Mouse (Mus musculus): ENCODE results near the gene Gm17622. TPM values are rescaled to one million over a fixed set of nuclear protein-coding genes. Genes with fewer than 3 reads are reported as not detected.

The Gm17622 gene
- polyA plus RNA-seq, 1 experiment from 2014 or later, result not detected

- Histone ChIP-seq H3K4me3 (ENCODE audit: inconsistent target) (no peak overlapping the region), H3K27ac (no peak overlapping the region), H3K79me2 (ENCODE audit: inconsistent target) (peaks cover 71% of the 10 kb centered on the region), H3K36me3 (ENCODE audit: inconsistent target) (no peaks in the 10 kb centered on the region)
- WGBS (ENCODE audit: missing documents), result 100% methylated on average over 3 of the region's 3 CpGs
Observed at GRCm38 (mm10) chr13:96527022-96527421, 36.5 kb downstream of the Gm17622 start.

DNA sequence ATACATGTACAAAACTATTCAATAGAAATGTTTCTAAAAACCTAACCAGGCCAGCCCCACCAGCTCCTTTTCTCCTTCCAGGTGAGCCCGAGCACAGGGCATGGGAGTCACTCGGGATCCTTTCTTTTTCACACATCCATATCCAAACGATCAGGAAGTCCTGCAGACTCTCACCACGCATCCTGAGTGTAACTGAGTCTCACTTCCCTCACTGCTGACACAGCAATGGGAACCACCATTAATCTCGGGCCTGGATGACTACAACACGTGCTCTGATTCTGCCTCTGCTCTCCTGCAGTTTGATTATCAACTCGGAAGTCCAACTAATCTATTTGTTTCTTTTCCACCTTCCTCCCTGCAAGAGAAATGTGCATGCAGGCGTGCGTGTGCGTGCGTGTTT, 37.3 kb downstream of the Gm17622 start:
- Histone ChIP-seq H3K27ac (no peak overlapping the region), H3K79me2 (ENCODE audit: inconsistent target) (peaks cover 80% of the 10 kb centered on the region), H3K4me3 (ENCODE audit: inconsistent target) (no peak overlapping the region), H3K36me3 (ENCODE audit: inconsistent target) (no peaks in the 10 kb centered on the region)
- 59% methylated on average over 11 of the region's 11 CpGs for WGBS (ENCODE audit: missing documents)

- Histone ChIP-seq H3K27ac (no peak overlapping the region), H3K79me2 (ENCODE audit: inconsistent target) (peaks cover 89% of the 10 kb centered on the region), H3K36me3 (ENCODE audit: inconsistent target) (no peaks in the 10 kb centered on the region), H3K4me3 (ENCODE audit: inconsistent target) (no peak overlapping the region)
- 98% methylated on average over 3 of the region's 3 CpGs for WGBS (ENCODE audit: missing documents)
Observed at GRCm38 (mm10) chr13:96528776-96529175, 38.2 kb downstream of the Gm17622 start.

DNA sequence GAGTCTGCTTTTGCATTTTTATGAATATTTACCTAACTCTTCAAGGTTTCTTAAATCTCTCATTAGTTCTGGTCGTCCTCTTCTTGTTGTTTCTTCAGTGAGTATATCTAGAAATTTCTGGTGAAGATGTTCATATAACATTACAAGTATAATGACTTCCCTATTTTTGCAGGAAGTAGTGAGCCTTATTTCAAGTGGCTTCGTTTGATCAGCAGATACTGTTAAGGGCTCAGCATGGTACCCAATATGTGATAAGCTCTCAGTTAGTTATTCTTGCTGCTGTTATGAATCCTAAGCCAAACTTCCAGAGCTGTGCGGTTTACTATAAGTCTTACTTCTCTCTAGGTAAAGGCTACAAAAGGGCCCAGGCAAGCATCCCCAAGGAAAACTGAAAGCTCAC, 39.0 kb downstream of the Gm17622 start:
- Histone ChIP-seq H3K79me2 (ENCODE audit: inconsistent target) (peaks cover 96% of the 10 kb centered on the region), H3K36me3 (ENCODE audit: inconsistent target) (no peaks in the 10 kb centered on the region), H3K27ac (no peak overlapping the region), H3K4me3 (ENCODE audit: inconsistent target) (no peak overlapping the region)
- WGBS (ENCODE audit: missing documents), result 65% methylated on average over 3 of the region's 3 CpGs

- Histone ChIP-seq H3K36me3 (ENCODE audit: inconsistent target) (no peaks in the 10 kb centered on the region), H3K27ac (no peak overlapping the region), H3K4me3 (ENCODE audit: inconsistent target) (no peak overlapping the region), H3K79me2 (ENCODE audit: inconsistent target) (peaks cover 98% of the 10 kb centered on the region)
- 93% methylated on average over 9 of the region's 9 CpGs for WGBS (ENCODE audit: missing documents)
Observed at GRCm38 (mm10) chr13:96530064-96530463, 39.5 kb downstream of the Gm17622 start.

DNA sequence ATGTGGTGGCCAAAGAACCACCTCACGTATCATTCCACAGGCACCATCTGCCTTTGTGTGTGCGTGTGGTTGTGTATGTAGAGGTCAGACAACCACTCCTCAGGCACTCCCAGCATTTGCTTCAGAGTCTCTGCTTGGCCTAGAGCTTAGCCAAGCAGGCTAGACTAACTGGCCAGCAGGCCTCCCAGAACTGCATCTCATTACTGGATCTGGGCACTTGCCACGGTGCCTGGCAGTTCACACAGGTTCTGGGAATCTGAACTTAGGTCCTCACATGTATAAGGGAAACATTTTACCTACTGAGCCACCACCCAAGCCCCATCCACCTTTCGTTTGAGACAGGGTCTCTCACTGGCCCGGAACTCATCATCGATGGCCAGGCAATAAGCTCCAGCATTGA, 41.6 kb downstream of the Gm17622 start:
- no peak overlapping the region for H3K4me3 ChIP-seq (ENCODE audit: inconsistent target)
- H3K79me2 ChIP-seq (ENCODE audit: inconsistent target), result peaks cover 98% of the 10 kb centered on the region
- 97% methylated on average over 6 of the region's 6 CpGs for WGBS (ENCODE audit: missing documents)
- no peaks in the 10 kb centered on the region for H3K36me3 ChIP-seq (ENCODE audit: inconsistent target)
- H3K27ac ChIP-seq, result no peak overlapping the region

DNA sequence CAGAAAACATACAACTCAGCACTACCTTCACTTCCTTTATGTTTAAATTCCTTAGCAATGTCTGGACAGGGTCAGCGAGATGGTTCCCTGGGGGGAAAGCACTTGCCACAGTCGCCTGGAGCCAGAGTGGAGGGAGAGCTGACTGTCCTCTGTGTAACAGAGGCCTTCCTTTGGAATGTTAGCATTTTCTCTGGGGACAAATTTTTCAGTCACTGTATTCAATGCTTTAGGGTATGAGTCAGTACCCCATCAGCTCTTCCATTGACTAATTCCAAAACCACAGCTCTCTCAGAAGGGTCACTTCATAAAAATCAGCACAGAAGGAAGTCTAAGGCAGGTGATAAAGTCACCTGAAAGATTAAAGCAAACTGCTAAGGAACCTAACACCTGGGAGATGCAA, 43.2 kb downstream of the Gm17622 start:
- peaks cover 100% of the 10 kb centered on the region for H3K79me2 ChIP-seq (ENCODE audit: inconsistent target)
- 100% methylated on average over 2 of the region's 2 CpGs for WGBS (ENCODE audit: missing documents)
- no peak overlapping the region for H3K4me3 ChIP-seq (ENCODE audit: inconsistent target)
- H3K36me3 ChIP-seq (ENCODE audit: inconsistent target), result no peaks in the 10 kb centered on the region
- H3K27ac ChIP-seq, result no peak overlapping the region

- no peaks in the 10 kb centered on the region for H3K36me3 ChIP-seq (ENCODE audit: inconsistent target)
- H3K79me2 ChIP-seq (ENCODE audit: inconsistent target), result peaks cover 100% of the 10 kb centered on the region
- no peak overlapping the region for H3K4me3 ChIP-seq (ENCODE audit: inconsistent target)
- WGBS (ENCODE audit: missing documents), result 87% methylated on average over 5 of the region's 5 CpGs
- H3K27ac ChIP-seq, result no peak overlapping the region
Observed at GRCm38 (mm10) chr13:96536821-96537572, 46.5 kb downstream of the Gm17622 start.

DNA sequence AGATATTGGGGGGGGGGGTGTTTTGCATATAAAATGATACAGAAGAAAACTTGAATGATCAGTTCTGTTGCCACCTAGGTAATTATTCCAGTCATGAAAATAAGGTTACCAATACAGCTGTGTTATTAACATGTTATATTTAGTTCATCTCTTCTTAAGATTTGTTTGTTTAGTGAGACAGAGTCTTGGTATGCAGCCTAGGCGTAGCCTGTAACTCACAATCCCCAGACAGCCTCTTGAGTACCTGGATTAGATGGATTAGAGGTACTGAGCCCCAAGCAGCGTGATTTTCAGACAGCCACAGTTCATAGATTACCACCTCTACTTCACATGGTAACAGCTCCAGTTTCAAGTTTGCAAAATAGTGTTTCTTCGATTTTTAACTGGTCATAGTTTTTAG, 47.6 kb downstream of the Gm17622 start:
- 93% methylated on average over 3 of the region's 3 CpGs for WGBS (ENCODE audit: missing documents)

More for the DNA sequence above, 47.6 kb downstream of the Gm17622 start:
- H3K36me3 ChIP-seq (ENCODE audit: inconsistent target), result no peaks in the 10 kb centered on the region
- no peak overlapping the region for H3K27ac ChIP-seq
- H3K4me3 ChIP-seq (ENCODE audit: inconsistent target), result no peak overlapping the region
- H3K79me2 ChIP-seq (ENCODE audit: inconsistent target), result peaks cover 95% of the 10 kb centered on the region

Other genes starting within 250 kb of the Gm17622 start
- 4.6 to 6.2 TPM (median 4.9 TPM) in 3 replicates for gene Poc5, start 102.4 kb upstream of the Gm17622 start, polyA plus RNA-seq (2018)
- not detected in 3 replicates for gene Ankdd1b, start 19.5 kb upstream of the Gm17622 start, polyA plus RNA-seq (2018)
- 7.4 to 8.2 TPM (median 7.9 TPM) in 3 replicates for gene Polk, start 51.8 kb downstream of the Gm17622 start, polyA plus RNA-seq (2018)
- 34.6 to 40.1 TPM (median 35.6 TPM) in 3 replicates for gene Col4a3bp, start 51.9 kb downstream of the Gm17622 start, polyA plus RNA-seq (2018)
- 19.1 to 81.1 TPM (median 66.1 TPM) in 3 replicates for gene Hmgcr, start 180.2 kb downstream of the Gm17622 start, polyA plus RNA-seq (2018)